Mouse (Mus musculus): ENCODE results near the gene H1foo. TPM values are rescaled to one million over a fixed set of nuclear protein-coding genes. Genes with fewer than 3 reads are reported as not detected.

The H1foo gene
- polyA plus RNA-seq, 1 experiment = not detected

DNA sequence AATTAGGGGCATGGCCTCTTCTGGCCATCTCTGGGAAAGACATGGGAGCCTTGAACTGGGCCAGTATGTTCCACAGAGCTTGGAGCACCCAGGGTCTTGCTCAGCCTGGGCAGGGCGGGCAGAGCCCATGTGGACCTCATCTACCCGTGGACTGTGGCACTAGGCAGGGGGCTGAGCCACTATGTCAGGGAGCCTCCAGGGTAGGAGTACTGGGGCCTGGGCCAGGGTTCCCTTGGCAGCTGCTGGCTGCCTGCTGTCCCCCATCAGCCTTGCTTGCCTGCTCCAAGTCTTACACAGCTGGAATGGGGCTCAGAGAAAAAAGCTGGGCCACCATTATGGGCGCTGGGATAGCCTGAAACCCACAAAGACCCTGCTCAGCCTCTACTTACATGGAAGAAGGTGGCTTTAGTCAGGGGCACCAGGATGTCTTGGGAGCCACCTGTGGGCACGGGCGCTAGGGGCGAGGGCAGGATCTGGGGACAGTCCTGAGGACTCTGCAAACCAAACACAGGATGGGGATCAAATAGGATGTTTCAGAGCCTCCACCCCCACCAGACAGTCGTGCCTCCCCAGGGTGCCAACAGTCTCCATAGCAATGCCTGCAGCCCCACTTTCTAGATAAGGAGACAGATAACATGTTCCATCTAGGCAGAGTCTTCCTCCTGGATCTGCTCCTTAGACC, 27.5 kb downstream of the H1foo start:
- Histone ChIP-seq H3K36me3 (ENCODE audit: control insufficient read depth, insufficient read depth, low read length) (peaks cover 1% of the 10 kb centered on the region; the same call in 1 of the 2 replicates), H3K4me1 (ENCODE audit: control insufficient read depth, insufficient read depth, insufficient read length) (peaks cover 21% of the 10 kb centered on the region; the same call in 1 of the 2 replicates), H3K27ac (ENCODE audit: insufficient read depth, low read length) (no peak overlapping the region), H3K4me3 (ENCODE audit: extremely low read depth, insufficient read depth, insufficient read length) (no peak overlapping the region), H3K27me3 (ENCODE audit: control insufficient read depth, insufficient read depth, low read length) (no peaks in the 10 kb centered on the region)
- no peak for DNase-seq (ENCODE audit: low read depth in 1 of 2, low spot score in 2 of 2)
- WGBS = 78% methylated on average over 7 of the region's 7 CpGs
- TF ChIP-seq CTCF (IDR thresholded peaks at IDR 0.05; ENCODE audit: extremely low read depth, insufficient read depth, insufficient read length, insufficient replicate concordance) = no peak
- TF ChIP-seq POLR2A (IDR thresholded peaks at IDR 0.05; ENCODE audit: low read depth, low read length) = no peak

DNA sequence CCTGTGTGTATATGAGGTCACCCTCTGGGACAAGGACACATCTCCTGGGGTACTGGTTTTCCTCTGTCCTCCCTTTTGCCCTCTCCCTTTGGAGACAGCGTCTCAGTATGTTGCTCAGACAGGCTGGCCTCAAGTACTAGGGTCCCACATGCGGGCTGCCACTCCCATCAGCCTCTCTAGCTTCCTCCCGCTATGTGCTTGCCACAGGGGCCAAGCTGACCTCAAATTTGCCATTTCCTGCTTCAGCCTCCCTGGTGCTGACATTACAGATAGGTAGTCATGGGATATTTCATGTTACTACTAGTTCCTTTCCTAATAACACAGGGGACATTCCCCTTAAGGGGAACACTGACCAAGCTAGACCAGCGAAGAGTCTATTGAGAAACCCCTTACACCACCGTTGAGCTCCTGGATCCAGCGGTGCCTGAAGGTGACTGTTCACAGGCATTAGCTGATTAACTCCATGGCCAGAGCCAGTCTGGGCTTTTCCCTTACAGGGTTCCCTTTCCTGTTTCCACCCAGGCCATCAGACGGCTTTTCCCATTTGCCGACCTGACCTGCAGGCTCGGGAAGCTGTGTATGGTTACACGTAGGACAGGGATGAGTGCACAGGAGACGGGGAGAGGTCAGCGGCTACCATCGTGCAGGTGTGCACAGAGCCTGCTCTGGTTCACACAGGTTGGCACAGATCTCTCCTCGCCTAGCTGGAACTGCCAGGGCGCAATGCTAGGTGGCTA, 28.6 kb downstream of the H1foo start:
- no peak for DNase-seq (ENCODE audit: low read depth in 1 of 2, low spot score in 2 of 2)
- no peaks in the 10 kb centered on the region for H3K27me3 ChIP-seq (ENCODE audit: control insufficient read depth, insufficient read depth, low read length)
- H3K36me3 ChIP-seq (ENCODE audit: control insufficient read depth, insufficient read depth, low read length) = no peaks in the 10 kb centered on the region
- WGBS = 80% methylated on average over 15 of the region's 15 CpGs
- no peak overlapping the region for H3K27ac ChIP-seq (ENCODE audit: insufficient read depth, low read length)
- no peak overlapping the region for H3K4me3 ChIP-seq (ENCODE audit: extremely low read depth, insufficient read depth, insufficient read length)
- H3K4me1 ChIP-seq (ENCODE audit: control insufficient read depth, insufficient read depth, insufficient read length) = peaks cover 21% of the 10 kb centered on the region; the same call in 1 of the 2 replicates
- TF ChIP-seq POLR2A (IDR thresholded peaks at IDR 0.05; ENCODE audit: low read depth, low read length) = no peak

DNA sequence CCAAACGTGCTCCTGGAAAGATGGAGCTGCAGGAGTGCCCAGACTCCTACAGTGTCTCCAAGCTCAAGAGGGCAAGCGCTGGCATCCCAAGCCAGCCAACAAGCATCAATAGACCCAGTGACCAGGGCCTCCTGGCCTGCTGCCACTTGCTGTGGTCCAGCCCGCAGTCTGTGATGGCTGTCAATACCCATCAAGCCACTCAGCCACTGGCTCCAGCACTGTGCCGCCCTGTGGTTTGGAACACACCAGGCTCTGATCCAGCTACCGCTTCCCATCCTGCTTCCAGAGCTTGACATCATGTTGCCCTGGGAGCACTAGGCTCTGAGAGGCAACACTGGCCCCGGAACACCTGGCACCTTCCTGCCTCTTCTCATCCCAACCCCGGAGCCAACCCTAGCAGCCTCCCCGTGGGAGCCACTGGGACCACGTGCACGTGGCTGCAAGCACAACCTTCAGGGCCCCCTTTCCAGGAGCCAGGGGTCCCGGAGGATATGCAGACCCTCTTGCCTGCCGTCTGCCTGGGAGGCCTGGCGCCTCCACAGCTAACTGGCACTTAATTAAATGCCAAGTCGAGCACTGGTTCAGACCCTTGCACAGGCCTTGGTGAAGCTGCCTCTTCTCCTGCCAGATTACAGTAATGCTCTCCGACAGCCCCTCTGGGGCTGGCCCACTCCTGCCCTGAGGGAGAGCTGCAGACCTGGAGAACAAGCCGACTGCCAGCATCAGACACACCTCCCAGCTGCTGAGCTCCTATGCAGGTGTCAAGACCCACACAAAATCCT, 29.3 kb downstream of the H1foo start:
- H3K27me3 ChIP-seq (ENCODE audit: control insufficient read depth, insufficient read depth, low read length) = no peaks in the 10 kb centered on the region
- TF ChIP-seq POLR2A (IDR thresholded peaks at IDR 0.05; ENCODE audit: low read depth, low read length) (no peak), CTCF (IDR thresholded peaks at IDR 0.05; ENCODE audit: extremely low read depth, insufficient read depth, insufficient read length, insufficient replicate concordance) (no peak)
- no peak overlapping the region for H3K4me3 ChIP-seq (ENCODE audit: extremely low read depth, insufficient read depth, insufficient read length)
- 88% methylated on average over 16 of the region's 16 CpGs for WGBS
- peaks cover 21% of the 10 kb centered on the region; the same call in 1 of the 2 replicates for H3K4me1 ChIP-seq (ENCODE audit: control insufficient read depth, insufficient read depth, insufficient read length)
- no peaks in the 10 kb centered on the region for H3K36me3 ChIP-seq (ENCODE audit: control insufficient read depth, insufficient read depth, low read length)
- no peak for DNase-seq (ENCODE audit: low read depth in 1 of 2, low spot score in 2 of 2)
- H3K27ac ChIP-seq (ENCODE audit: insufficient read depth, low read length) = no peak overlapping the region

DNA sequence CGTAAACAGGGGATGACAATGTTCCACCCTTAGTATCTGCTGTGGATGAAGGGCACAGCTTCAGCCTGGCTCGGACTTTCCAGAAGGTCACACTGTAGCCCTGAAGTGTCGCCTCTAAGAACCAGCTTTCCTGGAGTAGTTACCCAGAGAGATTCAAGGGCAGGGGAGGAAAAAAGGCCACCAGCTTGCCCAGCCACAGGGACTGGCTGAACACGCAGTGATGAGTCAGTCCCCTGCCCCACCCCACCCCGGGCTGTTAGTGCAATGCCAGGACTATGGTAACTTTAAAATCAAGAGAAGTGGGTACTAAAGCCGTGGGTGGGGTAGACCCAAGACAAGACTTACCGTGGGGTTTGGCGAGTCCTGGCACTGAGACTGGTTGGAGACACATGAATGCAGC, 30.9 kb downstream of the H1foo start:
- Histone ChIP-seq H3K4me3 (ENCODE audit: extremely low read depth, insufficient read depth, insufficient read length) (no peak overlapping the region), H3K27ac (ENCODE audit: insufficient read depth, low read length) (no peak overlapping the region), H3K27me3 (ENCODE audit: control insufficient read depth, insufficient read depth, low read length) (no peaks in the 10 kb centered on the region), H3K36me3 (ENCODE audit: control insufficient read depth, insufficient read depth, low read length) (no peaks in the 10 kb centered on the region), H3K4me1 (ENCODE audit: control insufficient read depth, insufficient read depth, insufficient read length) (peaks cover 18% of the 10 kb centered on the region; the same call in 1 of the 2 replicates)
- DNase-seq (ENCODE audit: low read depth in 1 of 2, low spot score in 2 of 2) = no peak
- WGBS = 84% methylated on average over 8 of the region's 8 CpGs
- TF ChIP-seq POLR2A (IDR thresholded peaks at IDR 0.05; ENCODE audit: low read depth, low read length) = no peak

DNA sequence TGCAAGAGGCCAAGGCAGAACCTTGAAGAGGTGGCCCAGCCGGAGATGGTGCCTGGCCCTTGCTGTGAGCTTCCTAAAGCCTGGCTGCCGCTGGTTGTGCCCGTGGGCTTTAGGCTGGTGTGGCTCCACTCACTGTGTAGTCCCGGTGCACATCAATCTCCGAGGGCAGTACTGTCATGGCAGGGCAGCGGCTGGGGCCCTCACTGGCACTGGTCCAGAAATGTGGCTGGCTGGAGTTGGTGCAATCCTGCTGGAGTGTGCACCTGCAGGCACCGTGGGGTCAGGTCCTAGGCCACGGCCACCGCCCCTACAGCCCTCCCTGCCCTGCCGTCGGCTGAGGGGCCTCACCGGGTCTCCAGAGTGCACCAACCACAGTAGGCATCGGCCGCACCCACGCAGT, 33.1 kb downstream of the H1foo start:
- Histone ChIP-seq H3K36me3 (ENCODE audit: control insufficient read depth, insufficient read depth, low read length) (no peaks in the 10 kb centered on the region), H3K27ac (ENCODE audit: insufficient read depth, low read length) (no peak overlapping the region), H3K4me3 (ENCODE audit: extremely low read depth, insufficient read depth, insufficient read length) (no peak overlapping the region), H3K4me1 (ENCODE audit: control insufficient read depth, insufficient read depth, insufficient read length) (peaks cover 4% of the 10 kb centered on the region; the same call in 1 of the 2 replicates), H3K27me3 (ENCODE audit: control insufficient read depth, insufficient read depth, low read length) (no peaks in the 10 kb centered on the region)
- no peak for TF ChIP-seq CTCF (IDR thresholded peaks at IDR 0.05; ENCODE audit: extremely low read depth, insufficient read depth, insufficient read length, insufficient replicate concordance)
- TF ChIP-seq POLR2A (IDR thresholded peaks at IDR 0.05; ENCODE audit: low read depth, low read length) = no peak
- 85% methylated on average over 15 of the region's 15 CpGs for WGBS
- DNase-seq (ENCODE audit: low read depth in 1 of 2, low spot score in 2 of 2) = no peak

DNA sequence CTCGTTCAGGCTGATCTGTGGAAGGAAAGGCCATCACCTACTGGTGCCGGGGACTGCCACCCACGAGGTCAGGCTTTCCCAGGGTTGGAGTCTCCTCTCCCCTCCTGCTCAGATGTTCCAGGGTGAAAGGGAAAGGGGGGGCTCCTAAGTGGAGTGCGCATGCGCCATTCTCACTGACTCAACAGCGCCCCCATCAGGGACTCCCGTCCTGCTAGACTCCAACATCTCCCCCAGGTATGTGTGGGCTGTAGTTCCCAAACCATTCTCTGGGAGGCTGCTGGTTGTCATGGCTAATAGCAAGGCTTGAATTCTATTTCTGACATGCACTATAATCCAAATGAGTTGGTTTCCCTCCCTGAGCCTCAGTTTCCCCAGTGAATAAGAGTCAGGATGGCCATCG, 33.9 kb downstream of the H1foo start:
- no peak for TF ChIP-seq CTCF (IDR thresholded peaks at IDR 0.05; ENCODE audit: extremely low read depth, insufficient read depth, insufficient read length, insufficient replicate concordance)
- no peak for TF ChIP-seq POLR2A (IDR thresholded peaks at IDR 0.05; ENCODE audit: low read depth, low read length)
- no peak for DNase-seq (ENCODE audit: low read depth in 1 of 2, low spot score in 2 of 2)
- Histone ChIP-seq H3K36me3 (ENCODE audit: control insufficient read depth, insufficient read depth, low read length) (no peaks in the 10 kb centered on the region), H3K4me1 (ENCODE audit: control insufficient read depth, insufficient read depth, insufficient read length) (no peaks in the 10 kb centered on the region), H3K27ac (ENCODE audit: insufficient read depth, low read length) (no peak overlapping the region), H3K4me3 (ENCODE audit: extremely low read depth, insufficient read depth, insufficient read length) (no peak overlapping the region), H3K27me3 (ENCODE audit: control insufficient read depth, insufficient read depth, low read length) (no peaks in the 10 kb centered on the region)
- WGBS = 95% methylated on average over 8 of the region's 8 CpGs

Data from spleen, adult 2 months (tissue).